Mouse (Mus musculus) brain, embryonic 14.5 days (tissue): ENCODE measurements at regions not wholly inside any gene's neighbourhood (a gene's known extent, or its start where the extent isn't known, plus 50 kb on each side); places are given as distances from the start of the nearest gene placed in this dataset.

Source experiments
- CTCF ChIP-seq: fragments of 200-500 bp; IDR thresholded peaks from 2 replicates; pipeline ENCODE4 v1.5.1; 2012; ENCODE audit warnings: inconsistent platforms, mild to moderate bottlenecking, moderate library complexity, borderline replicate concordance; ENCODE audit not compliant: insufficient read depth, insufficient read length; ENCODE audit errors: extremely low read depth
- POLR2A ChIP-seq: fragments of 200-500 bp; IDR thresholded peaks from 2 replicates; pipeline ENCODE4 v1.6.1; 2012; ENCODE audit warnings: mild to moderate bottlenecking, inconsistent platforms, borderline replicate concordance; ENCODE audit not compliant: poor library complexity, insufficient read depth, insufficient read length, severe bottlenecking; ENCODE audit errors: extremely low read depth

DNA sequence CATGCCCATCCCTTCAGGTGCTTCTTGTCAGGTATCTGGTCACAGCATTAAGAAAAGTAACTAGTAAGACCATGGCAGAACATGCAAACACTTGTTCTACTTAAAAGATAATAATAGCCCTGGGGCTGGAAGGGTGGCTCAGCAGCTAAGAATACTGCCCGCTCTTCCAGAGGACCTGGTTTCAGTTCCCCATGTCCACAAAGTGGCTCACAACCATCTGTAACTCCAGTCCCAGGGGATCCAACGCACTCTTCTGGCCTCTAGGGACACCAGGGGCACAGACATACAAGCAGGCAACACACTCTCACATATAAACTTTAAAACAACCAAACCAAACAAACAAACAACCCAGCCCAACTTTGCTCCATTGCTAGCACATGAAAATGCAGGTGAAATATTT, 55.2 kb upstream of the Ppp2r5a start:
- TF ChIP-seq POLR2A = no peak
- no peak for TF ChIP-seq CTCF
